Mouse (Mus musculus) heart, postnatal 14 days (tissue): ENCODE data around the gene Med29. TPM values are rescaled to one million over a fixed set of nuclear protein-coding genes. Genes with fewer than 3 reads are reported as not detected.
"Not testable (repeated sequence)": the region's sequence is repeated elsewhere in the genome, so short reads cannot be mapped to it uniquely, and the experiment has no call there.

Source experiments
- DNase-seq, 2 experiments: peaks; one replicate each; pipeline ENCODE4 v3.0.0; 2021 to 2022
- intact Hi-C: fragments of 180-260 bp; cut with DNase I; formaldehyde crosslinking; loops from one replicate; pipeline ENCODE4 v1.15.1; 2025
- total RNA-seq, 2 experiments: library from RNA; stranded (reverse); gene quantifications; 2 replicates each; pipeline ENCODE4 v1.2.3; 2021

Med29 gene
- total RNA-seq, 2 experiments from 2014 or later: 18.4 to 19.9 TPM

DNA sequence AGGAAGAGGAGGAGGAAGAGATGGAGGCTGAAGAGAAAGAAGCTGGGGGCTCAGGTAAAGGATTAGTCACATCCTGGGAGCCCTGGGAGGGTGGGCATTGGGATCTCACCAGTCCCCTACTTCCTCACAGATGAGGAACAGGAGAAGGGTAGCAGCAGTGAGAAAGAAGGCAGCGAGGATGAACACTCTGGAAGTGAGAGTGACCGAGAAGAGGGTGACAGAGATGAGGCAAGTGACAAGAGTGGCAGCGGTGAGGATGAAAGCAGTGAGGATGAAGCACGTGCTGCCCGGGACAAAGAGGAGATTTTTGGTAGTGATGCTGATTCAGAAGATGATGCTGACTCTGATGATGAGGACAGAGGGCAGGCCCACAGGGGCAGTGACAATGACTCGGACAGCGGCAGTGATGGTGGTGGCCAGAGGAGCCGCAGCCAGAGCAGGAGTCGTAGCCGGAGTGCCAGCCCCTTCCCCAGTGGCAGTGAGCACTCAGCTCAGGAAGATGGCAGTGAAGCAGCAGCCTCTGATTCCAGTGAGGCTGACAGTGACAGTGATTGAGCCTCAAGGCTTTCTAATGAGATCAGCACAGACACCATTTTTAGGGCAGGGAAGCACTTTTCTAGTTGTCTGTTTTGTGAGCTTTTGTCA is 6.3 kb upstream of the Med29 start:
- DNase-seq: no peak

DNA sequence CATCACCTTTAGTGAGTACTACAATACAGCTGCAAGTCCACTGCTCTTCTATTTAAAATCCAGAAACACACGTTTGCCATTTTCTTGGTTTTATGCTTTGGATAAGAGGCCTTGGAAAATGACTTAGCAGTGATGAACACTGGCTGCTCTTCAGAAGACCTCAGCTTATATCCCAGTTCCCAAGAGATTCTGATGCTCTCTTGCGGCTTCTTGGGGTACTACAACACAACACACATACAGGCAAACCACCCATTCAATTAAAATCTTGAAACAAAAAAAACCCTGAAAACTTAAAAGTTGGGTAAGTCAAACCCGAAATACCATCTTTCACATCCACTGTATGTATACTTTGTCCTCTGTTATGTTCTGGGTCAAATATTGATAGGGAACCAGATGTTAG is 5.5 kb upstream of the Med29 start:
- DNase-seq: peak in 1 of 2 experiments; percentile 51
- intact Hi-C loops: loop anchor here (2.0 kb wide), 1 partner anchor 37 kb away; no protein-coding TSS in a partner anchor

More for the DNA sequence above, 6.3 kb upstream of the Med29 start:
- intact Hi-C loops: no loop called here

DNA sequence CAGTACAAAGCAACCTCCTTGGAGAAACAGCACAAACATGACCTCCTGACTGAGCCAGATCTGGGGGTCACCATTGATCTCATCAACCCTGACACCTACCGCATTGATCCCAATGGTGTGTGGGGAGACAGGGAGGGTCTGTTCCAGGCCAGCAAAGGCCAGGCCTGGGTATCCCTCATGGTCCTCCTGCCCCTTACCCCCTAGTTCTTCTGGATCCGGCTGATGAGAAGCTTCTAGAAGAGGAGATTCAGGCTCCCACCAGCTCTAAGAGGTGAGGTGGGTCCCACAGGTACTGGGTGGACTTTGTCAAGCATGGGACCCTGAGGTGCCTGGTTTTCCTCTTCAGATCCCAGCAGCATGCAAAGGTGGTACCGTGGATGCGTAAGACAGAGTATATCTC is 2.9 kb upstream of the Med29 start:
- intact Hi-C loops: no loop called here
- DNase-seq: no peak

DNA sequence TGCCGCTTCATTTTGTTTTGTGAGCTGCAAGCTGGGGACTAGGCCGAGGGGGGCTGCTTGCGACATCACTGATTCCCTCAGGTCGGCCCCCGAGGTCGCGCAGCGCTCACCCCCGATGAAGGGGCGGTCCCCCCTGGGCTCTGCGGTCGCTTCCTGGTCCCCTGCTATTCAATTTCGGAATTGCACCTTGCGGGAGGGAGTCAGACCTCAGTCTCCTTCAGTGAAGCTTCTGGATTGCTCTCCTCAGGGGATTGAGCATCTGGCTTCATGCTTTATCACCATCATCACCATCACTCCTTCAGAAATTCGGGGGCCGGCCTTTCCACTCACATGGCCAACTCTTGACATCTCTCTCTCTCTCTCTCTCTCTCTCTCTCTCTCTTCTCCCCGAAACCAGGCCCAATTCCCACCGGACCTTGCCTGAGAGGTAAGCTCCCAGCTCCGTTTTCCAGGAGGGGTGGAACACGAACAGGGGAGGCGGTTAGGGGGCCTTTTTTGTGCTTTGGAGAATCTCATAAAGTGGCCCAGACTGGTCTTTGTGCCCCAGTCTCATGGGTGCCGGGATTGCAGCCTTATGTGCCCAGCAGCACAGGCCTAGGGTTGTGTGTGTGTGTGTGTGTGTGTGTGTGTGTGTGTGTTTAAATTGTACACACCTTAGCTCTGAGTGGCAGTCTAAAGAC is 904 bp upstream of the Med29 start:
- intact Hi-C loops: no loop called here
- DNase-seq: no peak

DNA sequence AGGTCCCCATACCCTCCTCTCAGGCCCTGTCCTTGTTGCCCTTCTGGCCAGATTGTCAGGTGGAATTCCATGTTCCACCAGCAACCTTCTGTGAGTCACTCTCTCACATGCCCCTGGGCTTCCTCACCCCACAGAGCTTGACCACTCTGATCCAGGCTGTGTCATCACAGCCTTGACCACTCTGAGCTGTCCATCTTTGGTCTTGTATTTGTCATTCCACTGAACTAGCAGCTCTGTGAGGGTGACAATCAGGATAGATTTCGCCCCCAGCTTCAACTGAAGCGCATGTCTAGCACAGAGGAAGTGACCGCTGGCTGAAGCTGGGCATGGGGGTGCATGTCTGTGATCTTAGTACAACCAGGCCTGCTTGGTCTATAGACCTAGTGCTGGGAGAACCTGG is 2.2 kb downstream of the Med29 start:
- no peak for DNase-seq
- intact Hi-C loops: no loop called here

DNA sequence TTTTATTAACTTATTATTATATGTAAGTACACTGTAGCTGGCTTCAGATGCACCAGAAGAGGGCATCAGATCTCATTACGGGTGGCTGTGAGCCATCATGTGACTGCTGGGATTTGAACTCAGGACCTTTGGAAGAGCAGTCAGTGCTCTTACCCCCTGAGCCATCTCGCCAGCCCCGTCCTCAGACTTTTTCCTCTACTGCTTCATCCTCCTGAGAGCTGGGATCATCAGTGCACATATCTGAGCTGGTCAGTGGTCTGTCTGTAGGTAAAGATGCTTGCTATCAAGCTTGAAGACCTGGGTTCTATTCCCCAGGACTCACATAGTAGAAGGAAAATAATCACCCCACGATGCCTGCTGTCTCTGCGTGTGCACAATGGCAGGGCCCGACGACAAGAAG is 5.1 kb downstream of the Med29 start:
- intact Hi-C loops, DNase-seq: not testable (repeated sequence)

DNA sequence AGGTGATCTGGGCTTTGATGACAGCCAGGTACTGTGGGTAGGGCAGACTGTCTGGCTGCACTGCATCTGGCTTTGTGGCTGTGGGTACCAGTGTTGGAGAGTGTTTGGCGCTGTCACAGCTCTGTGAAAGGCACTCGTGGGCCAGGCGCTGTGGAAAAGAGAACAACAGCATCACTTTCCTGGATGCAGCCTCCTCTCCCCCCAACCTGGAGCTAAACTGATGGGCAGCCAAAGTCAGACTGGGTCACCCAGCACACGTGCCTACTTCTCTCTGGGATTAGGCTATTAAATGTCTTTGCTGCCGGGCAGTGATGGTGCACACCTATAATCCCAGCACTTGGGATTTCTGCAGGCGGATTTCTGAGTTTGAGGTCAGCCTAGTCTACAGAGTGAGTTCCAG is 5.6 kb downstream of the Med29 start:
- not testable (repeated sequence) for DNase-seq
- intact Hi-C loops: loop anchor here (1.0 kb wide), 1 partner anchor 14 kb away; no protein-coding TSS in a partner anchor

DNA sequence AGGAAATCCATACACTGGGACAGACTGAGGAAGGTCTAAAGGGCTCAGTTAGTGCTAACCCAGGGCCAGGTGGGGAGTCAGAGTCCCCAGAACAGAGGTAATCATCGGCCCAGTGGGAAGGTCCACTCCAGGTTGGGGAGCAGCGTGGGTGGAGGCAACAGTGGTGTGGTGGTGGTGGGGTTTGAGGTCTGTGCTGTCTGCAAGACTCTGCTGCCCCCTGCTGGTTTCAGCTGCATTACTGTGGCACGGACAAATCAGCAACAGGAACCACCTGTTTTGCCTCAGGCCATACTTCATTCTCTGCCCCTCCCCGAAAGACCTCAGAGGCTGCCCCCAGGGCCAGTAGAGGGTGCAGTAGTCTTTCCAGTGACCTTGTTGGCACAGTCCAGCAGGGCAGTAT is 6.0 kb downstream of the Med29 start:
- intact Hi-C loops: loop anchor here (1.0 kb wide), 1 partner anchor 13 kb away; no protein-coding TSS in a partner anchor
- peak; percentile 90 to 91 for DNase-seq

DNA sequence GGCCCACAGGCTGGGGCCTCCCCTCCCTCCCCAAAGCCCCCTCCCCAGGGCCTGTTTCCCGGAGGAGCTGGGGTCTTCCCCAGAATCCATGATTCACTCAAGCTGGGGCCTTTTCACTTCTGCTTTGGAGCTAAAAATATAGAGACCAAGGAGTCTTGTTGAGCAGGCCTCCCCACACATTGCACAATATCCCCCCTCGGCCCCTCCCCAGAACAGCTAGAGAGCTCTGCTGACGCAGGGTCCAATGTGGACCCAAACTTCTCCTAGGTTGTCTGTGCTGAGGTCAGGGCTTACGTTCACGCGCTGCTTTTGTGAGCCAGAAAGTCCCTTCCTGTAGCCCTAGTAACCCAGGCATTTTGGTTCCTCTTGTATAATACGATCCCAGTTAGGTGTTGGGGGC is 6.5 kb downstream of the Med29 start:
- peak in 1 of 2 experiments; percentile 50 for DNase-seq
- intact Hi-C loops: loop anchor here (1.0 kb wide), 1 partner anchor 13 kb away; no protein-coding TSS in a partner anchor

DNA sequence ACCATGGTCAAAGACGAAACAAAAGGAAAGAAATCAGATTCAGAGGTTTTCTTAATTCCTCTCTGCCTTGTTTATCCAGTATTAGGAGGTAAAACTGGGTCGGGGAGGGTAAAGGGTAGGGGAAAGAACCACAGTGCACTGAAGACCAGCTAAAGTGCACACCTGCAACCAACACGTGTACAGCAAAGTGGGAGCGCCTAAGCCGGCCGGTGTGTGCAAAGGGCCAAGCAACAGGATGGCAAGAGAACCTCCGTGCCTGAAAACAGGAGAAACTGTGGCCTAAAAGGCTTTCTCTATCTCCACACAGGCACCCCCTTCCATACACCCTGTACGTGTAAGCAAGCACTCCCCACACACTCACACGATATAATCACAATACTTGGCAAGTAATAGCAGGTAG is 7.3 kb downstream of the Med29 start:
- DNase-seq: no peak
- intact Hi-C loops: no loop called here

DNA sequence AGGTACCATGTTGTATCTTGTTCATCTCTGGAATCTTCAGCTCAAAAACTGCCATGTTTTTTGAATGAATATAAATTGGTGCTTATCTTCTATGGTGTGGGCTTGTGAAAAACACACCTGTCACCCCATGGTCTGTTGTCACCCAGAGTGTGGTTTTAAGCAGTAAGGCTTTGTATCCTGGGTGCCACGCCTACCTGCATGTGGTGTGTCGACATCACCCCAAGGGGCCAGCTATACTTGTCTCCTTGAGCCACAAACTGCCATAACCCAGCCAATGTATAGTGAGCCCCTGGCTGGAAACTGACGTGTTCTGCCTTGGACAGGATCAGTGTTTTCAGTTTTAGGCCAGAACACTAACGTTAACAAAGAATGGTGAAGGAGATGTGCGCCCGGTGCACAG is 8.3 kb downstream of the Med29 start:
- intact Hi-C loops: no loop called here

DNA sequence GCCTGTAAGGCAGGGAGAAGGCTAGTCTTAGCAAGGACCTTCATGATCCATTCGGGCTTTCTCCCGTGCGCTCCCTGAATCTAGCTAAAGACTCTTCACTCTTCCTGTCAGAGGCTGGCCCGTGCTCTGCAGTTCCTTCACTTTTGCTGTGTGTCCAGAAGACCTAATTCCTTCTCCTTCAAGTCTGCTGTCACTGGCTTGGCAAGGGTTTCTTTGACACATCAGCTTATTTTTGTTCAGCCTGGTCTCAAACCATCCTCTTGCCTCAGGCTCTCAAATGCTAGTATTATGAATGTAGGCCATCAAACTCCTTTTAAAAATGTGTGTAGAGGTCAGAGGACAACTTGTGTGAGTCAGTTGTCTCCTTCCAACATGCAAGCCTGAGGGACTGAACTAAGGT is 8.9 kb downstream of the Med29 start:
- DNase-seq: no peak
- intact Hi-C loops: no loop called here

More for the DNA sequence above, 8.3 kb downstream of the Med29 start:
- DNase-seq: no peak

DNA sequence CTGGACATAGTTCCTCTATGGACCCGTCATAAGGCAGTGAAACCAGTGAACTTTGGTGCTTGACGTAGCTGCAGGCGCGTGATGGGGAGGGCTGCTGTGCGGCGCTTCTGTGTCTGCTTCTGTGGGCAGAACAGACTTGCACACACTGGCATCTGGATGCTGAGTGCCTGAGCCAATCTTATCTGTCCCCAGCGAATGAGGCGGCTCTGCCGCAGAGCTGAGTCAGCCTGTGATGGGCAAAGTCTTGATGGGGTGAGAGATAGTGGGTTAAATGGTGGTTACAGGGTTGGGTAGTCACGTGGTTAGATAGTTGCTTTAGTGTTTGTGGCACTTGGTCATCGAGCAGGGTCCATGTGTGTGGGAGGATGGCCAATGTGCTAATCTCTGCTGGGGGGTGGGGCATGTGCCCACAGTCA is 9.5 kb downstream of the Med29 start:
- DNase-seq: peak in 1 of 2 experiments; percentile 53
- intact Hi-C loops: no loop called here

DNA sequence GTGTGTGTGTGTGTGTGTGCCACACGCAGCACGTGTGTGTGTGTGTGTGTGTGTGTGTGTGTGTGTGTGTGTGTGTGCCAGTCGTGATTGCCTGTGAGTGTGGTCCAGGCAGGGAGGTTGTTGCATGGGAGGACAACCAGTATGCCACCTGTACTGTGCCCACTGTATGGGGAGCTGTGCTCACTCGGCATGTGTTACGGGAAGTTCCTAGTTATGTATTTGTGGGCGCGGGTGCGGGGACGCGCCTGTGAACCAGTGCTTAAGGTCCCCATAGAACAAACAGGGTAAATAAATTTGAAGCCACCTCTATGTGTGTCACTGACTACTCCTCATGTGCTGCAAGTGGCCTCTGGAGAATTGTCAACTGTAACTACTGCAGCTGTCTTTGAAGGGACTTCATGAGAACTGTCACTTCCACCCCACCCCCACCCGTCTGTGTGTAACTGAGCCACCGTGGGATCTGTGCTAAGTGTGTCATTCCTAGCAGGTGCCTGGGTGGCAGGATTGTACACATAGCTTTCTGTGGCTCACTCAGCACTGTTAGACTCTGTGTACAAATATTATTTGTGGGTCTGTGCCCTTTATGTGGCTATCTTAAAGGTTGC is 10.1 kb downstream of the Med29 start:
- DNase-seq: no peak
- intact Hi-C loops: no loop called here

DNA sequence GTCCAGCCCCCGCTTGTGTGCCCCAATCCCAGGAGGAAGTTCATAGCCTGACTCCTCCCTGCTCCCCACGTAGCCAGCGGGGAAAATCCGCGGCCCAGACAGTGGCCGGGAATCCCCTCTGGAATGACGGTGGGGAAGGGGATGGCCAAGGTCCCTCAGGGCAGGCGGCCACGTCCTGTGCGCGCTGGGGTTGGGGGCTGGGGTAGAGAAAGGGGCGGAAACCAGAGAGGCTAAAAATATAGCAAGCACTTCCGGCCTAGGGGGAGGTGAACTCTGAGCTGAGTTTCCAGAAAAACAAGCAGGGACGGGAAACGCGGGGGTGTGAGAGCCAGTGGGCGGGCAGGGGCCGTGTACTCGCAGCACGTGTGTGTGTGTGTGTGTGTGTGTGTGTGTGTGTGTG is 10.6 kb downstream of the Med29 start:
- intact Hi-C loops: no loop called here
- peak; percentile 86 to 89 for DNase-seq

DNA sequence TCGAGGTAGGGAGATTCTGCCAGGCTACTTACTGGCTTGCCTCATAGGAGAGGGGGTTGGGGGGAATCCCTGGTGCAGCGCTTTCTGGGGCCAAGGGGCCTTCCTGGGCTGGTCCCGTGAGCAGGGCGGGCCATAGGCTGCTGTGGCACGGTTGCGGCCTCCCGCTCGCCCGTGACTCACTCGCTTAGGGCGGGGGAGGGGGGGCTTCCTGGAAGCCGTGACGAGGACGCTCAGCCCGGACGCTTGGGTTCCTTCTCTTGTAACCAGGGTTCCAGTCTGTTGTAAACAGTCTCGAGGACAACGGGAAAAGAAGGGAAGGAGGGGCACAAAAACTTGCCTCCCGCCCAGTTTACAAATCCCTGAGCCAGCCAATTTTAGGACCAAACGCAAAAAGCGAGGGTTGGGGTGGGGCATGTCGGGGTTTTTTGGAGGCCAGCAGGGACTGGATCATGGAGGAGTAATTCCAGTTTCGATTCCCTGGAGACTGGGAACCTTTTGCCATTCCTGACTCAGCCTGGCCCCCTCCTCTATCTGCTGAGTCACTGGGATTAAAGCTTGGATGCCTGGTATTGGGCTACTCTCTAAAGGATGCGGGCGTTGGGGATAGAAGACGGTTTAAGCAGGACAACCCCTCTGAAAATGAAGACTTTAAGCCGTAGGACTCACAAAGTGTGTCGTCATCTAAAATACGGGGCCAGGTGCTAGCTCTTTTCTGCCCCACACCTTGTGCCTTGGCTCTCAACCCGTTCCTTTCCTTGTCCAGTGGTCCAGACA is 11.3 kb downstream of the Med29 start:
- intact Hi-C loops: no loop called here
- DNase-seq: peak; percentile 85

DNA sequence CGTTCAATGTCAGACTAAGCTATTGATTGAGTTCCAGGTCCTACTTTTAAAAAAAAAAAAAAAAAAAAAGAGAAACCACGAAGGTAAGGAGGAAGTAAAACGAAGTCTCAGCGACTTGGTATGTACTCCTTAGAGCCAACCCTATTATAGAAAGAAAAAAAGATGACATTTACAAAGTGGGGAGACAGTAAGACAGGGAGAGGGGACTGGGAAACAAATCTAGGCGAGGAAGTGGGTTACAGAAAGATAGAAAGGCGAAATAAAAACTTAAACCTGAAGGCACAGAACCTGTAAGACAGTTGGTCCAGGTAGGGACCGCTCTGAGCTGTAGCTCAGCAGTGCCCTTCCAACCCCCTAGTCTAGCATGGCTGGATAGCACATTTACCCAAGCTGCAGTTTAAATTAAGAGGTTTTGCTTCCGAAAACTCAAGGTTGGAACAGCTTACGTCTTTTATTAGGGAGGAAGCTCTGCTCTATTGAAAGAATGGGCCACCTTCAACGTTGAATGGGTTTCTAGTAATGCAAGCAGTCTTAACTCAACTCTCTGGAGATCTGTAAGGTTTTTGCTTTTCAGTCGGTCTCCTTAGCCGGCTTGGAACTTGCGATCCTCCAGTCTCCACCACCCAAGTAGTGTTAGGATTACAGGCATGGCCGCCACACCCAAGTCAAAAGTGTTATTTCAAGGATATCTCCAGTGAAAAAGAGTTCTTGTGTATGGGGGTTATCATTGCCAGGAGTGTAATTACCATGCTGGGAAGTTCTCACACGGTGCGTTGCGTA is 12.1 kb downstream of the Med29 start, which contains the start of gene Zfp36:
TSS of gene Zfp36 (minus strand) at position 17 of the 780 bp plus-strand sequence.
- no peak for DNase-seq
- intact Hi-C loops: no loop called here

DNA sequence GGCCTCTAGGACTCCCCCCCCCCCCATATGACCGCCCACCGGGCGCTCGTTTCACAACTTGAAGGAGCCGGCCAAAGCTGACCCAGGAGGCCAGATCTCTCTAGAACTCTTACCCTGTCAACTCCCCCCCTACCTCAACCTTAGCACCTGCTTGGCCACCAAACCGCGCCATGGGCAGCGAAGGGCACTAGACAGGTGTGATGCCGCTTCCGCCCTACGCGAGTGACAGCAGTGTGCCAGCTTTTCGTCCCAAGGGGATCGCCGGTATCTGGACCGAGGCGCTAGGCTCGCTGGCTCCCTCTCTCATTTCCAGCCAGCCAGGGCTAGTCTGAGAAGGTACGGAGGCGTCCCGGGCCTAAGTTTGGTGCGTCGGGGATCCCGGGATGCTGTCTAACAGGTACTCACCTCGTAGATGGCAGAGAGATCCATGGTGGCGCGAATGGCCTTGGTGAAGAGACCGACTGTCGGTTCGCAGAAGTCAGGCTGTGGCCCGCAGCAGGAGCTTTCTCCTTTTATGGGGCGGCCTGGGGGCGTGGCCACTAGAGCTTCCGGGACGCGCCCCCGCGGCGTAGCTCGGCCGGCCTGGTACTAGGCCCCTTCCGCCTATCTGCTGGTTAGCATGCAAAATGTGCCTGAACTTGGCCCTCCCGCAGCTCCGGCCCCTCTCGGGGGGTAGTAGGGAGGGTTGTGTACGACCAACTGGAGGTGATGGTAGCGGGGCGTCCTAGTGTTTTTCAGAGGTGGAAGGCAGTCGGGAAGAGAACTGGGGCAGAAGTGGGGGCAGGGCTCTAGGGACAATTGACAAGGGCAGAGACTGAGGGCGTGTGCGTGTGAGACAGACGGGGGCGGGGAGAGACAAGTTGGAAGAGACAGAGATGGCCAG is 13.5 kb downstream of the Med29 start:
- DNase-seq: peak; percentile 98
- intact Hi-C loops: no loop called here
